Mouse (Mus musculus) lung, postnatal 14 days (tissue): ENCODE data around the gene March8.

Source experiments
- DNase-seq: peaks from one replicate; pipeline ENCODE4 v3.0.0; 2021

March8 gene

GRCm38 (mm10) chr6:116411716-116412115 lies 73.9 kb downstream of the March8 start:
- no peak for DNase-seq

GRCm38 (mm10) chr6:116412546-116413325 lies 74.9 kb downstream of the March8 start:
- DNase-seq, result no peak

GRCm38 (mm10) chr6:116415126-116415676 lies 77.4 kb downstream of the March8 start:
- no peak for DNase-seq

GRCm38 (mm10) chr6:116416000-116416552 lies 78.3 kb downstream of the March8 start:
- DNase-seq, result no peak

GRCm38 (mm10) chr6:116417518-116418315 lies 79.9 kb downstream of the March8 start:
- peak; percentile 28 for DNase-seq

GRCm38 (mm10) chr6:116418487-116418886 lies 80.7 kb downstream of the March8 start:
- DNase-seq, result no peak

- DNase-seq, result no peak
These were observed 81.9 kb downstream of the March8 start for GRCm38 (mm10) chr6:116419699-116420098.

- DNase-seq, result no peak
These were observed 82.4 kb downstream of the March8 start for GRCm38 (mm10) chr6:116420271-116420670.

GRCm38 (mm10) chr6:116422991-116423390 lies 85.2 kb downstream of the March8 start:
- no peak for DNase-seq

GRCm38 (mm10) chr6:116423664-116424063 lies 85.8 kb downstream of the March8 start:
- DNase-seq, result peak; percentile 40

GRCm38 (mm10) chr6:116427552-116427951 lies 89.7 kb downstream of the March8 start:
- no peak for DNase-seq

GRCm38 (mm10) chr6:116428282-116428681 lies 90.5 kb downstream of the March8 start:
- no peak for DNase-seq

- no peak for DNase-seq
These were observed 101.0 kb downstream of the March8 start for GRCm38 (mm10) chr6:116438864-116439263.

GRCm38 (mm10) chr6:116439531-116439930 lies 101.7 kb downstream of the March8 start:
- no peak for DNase-seq

- no peak for DNase-seq
These were observed 102.6 kb downstream of the March8 start for GRCm38 (mm10) chr6:116440447-116440846.

- no peak for DNase-seq
These were observed 103.0 kb downstream of the March8 start for GRCm38 (mm10) chr6:116440849-116441248.

GRCm38 (mm10) chr6:116455781-116456180 lies 118.0 kb downstream of the March8 start:
- DNase-seq, result peak; percentile 17

GRCm38 (mm10) chr6:116456482-116456881 lies 118.7 kb downstream of the March8 start:
- DNase-seq, result no peak

GRCm38 (mm10) chr6:116458728-116459127 lies 120.9 kb downstream of the March8 start:
- no peak for DNase-seq
